Mouse (Mus musculus) cerebral cortex, adult 2 months (tissue): ENCODE results near the gene Col19a1.

Experiments used
- WGBS: fragments of 180-500 bp; shearing (Covaris S2); methylation state at CpG from one replicate; pipeline ENCODE4 v1.1.7; 2018; 5-methylcytosine and 5-hydroxymethylcytosine counted together

Gene Col19a1

DNA sequence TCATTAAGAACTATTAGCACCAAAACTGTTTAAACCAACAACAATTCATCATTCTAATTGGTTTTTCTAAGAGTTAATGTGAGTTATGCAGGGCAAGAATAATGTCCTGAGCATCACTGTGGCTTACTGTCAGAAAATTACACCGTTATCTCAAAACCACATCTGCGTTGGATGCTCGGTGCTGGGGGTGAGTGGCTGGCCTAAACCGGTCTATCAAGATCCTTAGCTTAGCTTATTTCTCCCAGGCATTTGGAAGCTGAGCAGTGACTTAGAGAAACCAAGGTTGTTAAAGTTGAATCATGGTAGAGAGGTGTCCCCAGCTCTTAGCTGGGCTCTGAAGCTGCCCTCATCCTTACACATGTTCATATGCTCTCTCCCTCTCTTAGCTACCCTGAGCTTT, 276.4 kb downstream of the Col19a1 start:
- WGBS: 92% methylated on average over 4 of the region's 4 CpGs

DNA sequence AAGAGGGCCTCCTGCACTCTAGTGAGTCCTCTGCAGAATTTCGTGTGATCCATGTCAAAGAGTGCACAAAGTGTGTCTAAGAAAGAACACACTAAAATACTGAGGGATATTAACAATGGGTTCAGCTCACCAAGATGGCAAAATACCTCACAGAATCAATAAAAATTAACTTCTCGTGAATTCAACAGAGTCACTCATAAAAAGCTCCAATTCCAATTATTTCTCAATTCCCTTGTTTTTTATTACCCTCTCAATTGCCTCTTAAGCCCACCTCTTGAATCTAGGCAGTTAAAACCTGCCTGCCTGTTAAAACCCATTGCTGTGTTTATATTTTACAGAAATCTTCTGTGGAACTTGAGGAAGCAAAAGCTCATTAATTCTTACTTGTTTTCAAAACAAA, 277.1 kb downstream of the Col19a1 start:
- WGBS: 59% methylated on average over 2 of the region's 2 CpGs

DNA sequence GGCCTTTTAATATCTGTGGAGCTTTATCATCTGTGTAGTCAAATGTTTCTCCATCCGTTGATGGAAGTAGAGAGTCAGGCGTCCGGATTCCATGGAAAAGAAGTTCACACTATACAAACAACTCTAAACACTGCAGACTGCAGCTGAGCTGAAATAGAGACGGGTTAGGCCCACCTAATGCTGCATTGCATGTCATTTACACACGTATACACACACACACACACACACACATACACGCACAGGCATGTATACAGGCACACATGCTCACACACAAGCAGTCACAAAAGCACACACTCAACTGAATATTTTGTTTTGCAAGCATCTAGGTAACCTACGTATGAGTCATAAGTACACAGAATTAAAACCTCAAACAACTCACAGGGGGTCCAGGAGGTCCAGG, 284.2 kb downstream of the Col19a1 start:
- WGBS: 76% methylated on average over 7 of the region's 7 CpGs

DNA sequence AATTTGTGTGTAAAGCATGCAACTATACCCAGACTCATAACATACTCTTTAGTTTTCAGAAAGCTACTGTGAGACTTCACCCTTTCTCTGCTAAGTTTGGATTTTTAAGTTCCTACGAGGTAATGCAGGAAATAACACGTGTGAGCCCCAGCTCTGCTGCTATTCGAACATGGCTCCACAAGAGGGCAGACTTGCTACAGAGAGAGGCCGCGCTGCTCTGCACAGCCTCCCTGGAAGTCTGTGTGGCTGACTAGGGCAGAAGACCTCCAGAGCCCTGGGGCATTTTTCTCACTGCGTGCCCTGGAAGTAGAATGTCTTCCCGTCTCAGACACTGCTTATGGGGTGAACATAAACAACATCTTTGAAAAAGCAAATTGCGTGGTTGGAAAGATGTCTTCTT, 284.6 kb downstream of the Col19a1 start:
- 18% methylated on average over 8 of the region's 8 CpGs for WGBS

DNA sequence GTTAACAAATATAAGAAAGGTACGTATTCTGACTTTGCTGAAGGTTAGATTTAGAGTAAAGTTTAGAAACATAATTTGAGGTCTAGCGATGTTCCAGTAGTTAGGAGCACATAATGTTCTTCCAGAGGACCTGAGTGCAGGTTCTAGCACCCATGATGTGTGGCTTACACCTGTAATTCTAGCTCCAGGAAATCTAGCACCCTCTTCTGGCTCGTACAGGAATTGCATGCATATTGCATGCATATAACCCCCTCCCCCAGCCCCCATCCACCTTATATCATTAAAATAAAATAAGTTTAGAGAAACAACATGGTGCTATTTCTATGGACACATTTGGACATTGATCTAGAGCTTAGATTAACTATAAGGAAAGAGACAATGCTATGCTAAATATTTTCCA, 286.6 kb downstream of the Col19a1 start:
- WGBS: 90% methylated on average over 3 of the region's 3 CpGs

DNA sequence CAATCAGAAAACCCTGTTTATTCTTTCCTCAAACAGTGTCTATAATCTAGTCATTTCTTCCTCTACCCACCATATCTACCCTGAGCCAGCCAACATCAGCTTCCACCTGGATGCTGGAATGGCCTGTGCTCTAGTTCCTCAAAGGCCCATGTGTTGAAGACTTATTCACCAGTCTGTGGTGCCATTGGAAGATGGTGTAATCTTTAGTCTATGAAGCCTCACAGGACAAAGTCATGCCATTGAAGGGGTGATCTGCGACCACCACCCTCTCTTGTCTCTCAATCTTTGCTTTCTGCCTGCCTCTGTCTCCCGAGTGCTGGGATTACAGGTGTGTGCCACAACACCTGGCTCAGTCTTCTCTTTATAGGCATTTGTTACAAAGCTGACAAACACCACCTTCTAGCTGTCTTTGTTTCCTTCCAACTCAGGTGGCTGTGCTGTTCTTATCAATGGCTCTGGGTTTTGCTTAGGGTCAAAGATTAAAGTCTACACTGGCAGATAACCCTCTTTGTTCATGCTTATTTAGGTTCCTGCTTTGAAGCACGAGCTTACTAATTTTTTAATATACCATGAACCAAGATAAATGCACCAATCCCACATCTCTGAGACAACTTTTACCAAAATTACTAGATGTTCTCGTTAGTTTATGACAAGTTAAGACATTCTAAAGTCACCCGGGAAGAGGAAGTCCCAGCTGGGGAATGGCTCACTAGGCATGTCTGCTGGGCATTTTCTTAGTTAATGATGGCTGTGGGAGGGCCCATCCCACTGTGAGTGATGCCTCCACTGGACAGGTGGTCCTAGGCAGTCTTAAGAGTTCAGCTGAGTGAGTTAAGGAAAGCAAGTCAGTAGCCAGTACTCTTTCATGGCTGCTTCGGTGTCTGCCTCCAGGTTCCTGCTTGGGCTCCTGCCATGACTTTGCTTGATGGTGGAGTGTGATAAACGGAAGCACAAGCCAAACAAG, 292.0 kb downstream of the Col19a1 start:
- WGBS: 84% methylated on average over 7 of the region's 7 CpGs

DNA sequence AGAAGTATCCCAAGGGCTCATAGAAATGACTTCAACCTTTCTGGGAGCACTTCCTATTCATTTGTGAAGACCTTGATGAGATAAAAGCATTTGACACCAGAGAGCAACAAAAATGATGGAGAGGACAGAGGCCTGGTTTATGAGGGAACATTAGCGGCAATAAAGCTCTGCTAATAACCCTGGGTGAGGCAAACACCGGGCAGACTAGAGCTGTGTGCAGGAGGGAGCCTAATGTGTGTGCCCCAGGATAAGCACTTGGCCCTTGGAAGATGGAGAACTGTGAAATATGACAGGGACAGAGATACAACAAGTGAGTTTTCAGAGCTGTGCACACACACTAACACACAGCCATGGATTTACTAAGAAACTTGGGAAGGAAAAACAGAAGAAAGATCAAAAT, 294.8 kb downstream of the Col19a1 start:
- 85% methylated on average over 2 of the region's 2 CpGs for WGBS

DNA sequence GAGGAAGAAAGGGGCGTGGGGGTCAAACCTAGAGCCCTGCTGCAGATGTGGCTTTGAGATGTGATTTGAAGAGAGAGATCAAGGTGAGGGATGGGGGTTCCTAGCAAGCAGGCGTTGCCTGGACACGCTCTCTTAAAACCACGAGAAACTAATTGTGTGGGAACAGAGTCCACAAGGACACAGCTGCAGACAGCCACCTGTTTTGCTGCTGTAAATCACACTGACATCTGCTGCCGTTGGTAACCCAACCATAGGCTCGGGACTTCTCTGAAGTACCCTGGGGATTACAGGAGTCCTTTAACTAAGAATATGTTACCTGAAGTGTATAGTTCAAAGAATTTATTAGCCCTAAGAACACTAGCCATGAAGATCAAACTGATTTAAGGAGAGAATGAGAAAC, 300.9 kb downstream of the Col19a1 start:
- WGBS: 84% methylated on average over 6 of the region's 6 CpGs

DNA sequence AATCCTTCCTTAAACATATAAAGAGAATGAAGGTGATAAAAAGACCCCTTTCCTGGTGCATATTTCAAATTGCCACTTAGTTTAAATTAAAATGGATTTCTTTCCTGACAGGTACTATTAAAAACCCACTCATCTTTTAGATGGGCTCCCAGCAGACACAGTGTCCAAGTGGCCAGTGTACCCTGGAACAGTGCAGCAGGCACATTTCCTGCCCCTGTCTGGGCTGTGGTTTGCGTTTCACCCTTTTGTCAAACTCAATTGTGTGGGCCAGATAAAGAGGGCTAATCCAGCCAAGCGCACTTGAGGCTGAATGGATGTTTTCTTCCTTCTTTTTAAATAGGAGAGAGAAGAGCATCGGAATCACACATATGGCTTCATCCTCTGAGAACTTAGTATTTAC, 320.2 kb downstream of the Col19a1 start:
- WGBS: 67% methylated on average over 3 of the region's 3 CpGs

DNA sequence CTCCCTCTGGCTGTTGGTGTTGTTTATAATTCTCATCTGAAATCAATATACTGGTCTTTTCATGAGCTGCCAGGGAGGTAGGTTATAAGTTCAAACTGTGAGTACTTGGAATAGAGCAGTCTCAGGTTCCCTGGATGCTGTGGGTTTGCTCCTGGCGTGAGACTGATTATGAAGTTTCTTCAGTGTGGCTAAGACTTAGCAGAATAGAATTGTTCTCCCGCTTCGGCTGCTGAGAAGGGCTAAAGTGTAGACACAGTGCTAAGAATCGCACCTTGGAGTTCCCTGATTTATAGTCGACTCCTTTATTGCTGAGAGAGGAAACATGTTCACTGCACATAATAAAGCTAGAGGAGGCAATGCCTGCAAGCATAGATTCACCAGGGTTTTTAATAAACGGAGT, 327.9 kb downstream of the Col19a1 start:
- 82% methylated on average over 6 of the region's 6 CpGs for WGBS

DNA sequence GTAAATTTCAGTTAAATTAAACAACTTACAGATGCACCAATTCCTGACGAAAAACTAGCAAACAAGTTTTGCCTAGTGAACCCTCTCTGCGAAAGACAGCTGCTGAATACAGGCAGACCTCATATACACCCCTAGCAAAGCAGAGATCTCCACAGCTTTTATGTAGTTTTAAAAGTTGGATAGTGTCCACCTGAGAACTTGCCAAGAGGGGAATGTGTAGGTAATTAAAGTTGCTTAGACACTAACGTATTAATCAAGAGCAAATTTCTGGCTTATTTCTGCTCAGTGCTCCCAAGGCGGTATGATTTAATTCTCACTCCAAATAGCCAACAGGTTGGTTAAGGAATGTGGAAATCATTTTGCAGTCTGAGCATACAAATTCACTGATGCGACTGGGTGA, 329.3 kb downstream of the Col19a1 start:
- 64% methylated on average over 5 of the region's 5 CpGs for WGBS

DNA sequence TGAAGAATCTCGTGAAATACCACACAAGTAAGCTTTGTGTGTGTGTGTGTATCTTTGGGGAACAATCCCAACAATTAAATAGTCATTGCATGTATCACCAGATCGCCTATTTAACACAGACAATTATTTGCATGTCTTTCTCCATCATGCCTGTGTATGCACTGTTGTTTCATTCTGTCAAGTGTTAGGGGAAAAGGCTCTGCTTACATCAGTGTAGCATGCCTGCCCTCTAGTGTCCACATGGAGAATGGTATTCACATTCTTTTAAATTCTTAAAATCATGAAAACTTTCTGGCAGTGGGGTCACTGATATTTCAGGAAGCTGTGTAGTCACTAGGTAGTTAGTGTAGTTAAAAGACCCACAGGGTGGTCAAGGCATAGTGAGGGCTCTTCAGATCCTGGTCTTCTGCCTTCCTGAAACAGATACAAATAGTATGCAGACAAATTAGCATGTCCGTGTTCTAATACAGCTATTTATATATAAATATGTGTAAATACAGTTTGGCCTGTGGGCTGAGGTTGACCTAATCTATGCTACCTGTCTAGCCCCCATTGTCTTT, 338.1 kb downstream of the Col19a1 start:
- 38% methylated on average over 3 of the region's 3 CpGs for WGBS

DNA sequence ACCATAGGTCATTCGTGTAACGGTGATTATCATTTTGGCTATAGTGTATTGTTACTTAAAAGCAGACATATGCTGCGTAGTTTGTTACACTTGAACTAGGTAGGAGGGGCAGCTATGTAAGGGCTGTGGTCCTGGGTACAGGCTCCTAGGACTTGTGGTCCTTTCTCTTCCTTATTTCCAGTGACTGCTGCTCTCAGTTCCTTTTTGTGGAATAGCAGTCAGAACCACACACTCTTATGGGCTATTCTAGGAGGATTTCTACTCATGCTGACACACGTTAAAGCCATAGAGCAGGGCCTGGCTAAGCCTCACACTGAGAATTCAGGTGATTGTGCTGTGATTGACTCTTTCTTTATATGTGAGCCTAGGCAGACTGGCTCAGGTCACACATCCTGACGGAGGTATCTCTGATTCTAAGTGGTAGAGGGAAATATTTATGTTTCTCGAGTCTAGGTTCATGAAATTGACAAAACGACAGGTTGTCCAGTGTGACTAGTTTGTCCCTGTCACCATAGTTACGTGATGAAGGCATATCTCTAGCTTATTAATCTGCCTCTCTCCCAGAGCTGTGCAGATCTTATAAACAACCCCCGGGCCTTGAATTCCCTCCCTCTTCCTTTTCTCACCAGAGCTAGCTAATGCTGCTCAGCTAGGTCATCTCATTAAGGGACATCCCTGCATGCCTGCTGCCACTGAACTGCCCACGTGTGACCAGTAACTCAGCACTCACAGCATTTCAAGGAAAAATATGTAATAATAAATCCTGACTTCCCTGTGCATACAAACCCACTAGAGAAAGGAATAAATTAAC, 338.8 kb downstream of the Col19a1 start:
- WGBS: 61% methylated on average over 10 of the region's 10 CpGs

DNA sequence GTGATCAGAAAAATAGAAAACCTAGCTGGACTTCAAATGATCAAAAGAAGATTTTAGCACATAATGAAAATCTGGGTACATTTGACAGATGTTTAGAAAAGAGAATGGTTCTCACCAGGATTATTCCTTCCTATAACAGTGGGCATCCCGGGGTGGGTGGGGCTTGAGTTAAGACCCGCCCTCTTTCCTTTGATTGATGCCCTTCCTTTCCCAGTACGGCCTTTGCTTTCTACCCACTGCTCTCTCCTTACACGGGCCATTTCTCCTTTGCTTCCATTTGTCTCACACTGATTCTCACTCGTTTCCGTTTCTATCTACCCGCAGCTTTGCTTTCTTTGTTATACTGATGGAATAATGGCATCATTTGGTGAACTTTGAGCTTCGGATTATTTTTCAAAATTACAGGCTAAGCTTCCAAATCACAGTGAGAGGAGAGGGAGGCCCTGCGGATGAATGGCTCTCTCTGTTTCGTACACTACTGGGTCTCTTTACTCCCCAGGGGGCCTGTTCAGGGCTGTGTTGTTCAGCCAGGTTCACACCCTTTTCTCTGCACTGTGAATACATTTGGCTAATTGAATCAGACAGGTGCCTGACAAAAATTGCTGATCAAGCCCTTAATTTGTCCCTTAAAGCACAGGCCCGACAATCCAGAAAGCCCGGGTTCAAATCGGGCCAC, 341.4 kb downstream of the Col19a1 start:
- 64% methylated on average over 13 of the region's 13 CpGs for WGBS

DNA sequence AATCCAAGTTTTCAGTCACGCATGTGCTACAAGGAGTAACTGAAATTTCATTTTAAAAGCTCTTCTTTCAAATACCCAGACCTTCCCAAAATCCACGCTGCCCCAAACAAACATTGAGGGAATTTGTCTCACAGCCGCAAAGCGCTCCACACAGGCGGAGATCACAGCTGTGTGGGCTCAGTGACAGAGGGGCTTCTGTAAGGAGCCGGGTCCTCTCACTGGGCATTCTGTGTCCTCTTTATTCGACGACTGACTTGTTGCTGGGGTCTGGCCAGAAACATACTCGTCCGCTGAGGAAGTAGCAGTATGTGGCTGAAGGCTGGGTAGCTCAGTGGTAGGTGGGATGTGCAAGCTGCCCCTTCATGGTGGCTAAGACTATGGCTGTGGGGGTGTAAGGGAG, 342.3 kb downstream of the Col19a1 start:
- WGBS: 63% methylated on average over 10 of the region's 10 CpGs

DNA sequence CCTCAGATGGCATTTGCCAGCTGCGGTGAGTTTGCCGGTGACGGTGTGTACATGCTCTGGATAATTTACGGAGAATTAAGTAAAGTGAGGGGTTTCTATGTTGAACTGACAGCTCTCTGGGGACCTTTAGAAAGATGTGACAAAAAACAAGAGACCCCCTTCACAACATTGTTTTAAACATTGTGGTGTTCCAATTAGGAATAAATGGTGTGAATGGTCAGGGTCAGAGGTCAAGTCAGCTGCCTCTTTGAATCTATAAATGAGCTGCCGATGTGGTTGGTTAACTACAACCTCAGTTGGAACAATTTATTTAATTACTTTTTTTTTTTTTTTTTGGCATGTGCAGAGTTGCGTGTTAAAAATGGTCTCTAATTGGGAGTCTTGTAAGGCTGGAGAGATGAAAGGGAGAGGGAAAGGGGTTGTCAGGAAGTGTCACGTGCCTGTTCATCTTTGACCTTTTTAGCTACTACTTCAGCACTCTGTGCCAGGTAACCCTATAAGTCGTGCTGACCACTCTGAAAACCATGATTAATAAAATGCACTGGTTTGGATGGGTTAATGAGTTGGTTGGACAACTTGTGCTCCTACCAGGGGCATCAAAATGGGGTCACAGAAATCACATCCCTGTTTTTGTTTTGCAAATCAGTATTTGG, 347.1 kb downstream of the Col19a1 start:
- 73% methylated on average over 8 of the region's 8 CpGs for WGBS

DNA sequence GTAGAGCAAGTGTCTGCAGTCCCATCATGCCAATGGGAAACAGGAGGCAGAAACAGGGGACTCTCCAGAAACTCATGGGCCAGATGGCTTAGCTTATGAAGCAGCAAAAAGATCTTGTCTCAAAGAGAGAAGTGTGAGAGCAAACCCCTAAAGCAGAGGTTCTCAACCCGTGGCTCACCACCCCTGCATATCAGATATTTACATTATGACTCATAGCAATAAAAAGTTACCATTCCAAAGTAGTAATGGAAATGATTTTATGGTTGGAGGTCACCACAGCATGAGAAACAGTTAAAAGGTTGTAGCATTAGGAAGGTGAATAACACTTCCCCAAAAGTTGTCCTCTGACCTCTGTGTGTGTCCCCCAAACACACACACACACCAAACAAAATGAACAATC, 350.9 kb downstream of the Col19a1 start:
- WGBS: 50% methylated on average over 1 of the region's 1 CpGs

DNA sequence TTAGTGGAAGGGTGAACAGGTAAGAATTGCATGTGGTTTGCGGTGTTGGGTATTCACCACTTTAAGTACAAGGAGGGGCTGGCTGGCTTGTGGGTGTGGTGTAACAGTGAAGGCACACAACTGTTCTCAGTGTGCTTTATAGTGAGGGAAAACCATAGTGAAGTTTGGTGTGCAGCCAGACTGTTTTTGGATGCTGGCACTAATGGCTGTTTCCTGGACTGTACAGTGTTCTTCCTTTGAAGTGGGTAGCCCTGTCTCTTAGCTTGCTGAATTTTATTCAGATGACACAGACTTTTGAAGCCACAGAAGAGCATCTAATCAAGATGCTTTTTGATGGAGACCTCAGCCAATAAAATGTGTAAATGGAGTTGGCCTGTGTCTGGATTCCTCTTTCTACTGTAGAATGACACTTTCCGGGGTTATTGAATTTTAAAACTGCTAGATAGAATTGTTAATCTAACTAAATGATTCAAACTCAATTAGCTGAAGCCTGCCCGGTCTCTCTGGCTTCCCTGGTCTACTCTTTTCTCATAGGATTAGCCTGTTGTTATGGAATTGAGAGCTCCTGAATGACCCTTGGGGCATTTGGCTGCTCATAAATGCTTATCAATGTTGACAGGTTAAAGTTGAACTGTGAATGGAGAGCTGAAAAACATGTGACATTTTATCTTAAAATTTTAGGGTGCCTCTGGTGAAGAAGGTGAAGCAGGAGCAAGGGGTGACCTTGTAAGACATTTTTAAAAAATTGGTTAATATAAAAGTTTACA, 355.6 kb downstream of the Col19a1 start:
- 74% methylated on average over 3 of the region's 3 CpGs for WGBS

DNA sequence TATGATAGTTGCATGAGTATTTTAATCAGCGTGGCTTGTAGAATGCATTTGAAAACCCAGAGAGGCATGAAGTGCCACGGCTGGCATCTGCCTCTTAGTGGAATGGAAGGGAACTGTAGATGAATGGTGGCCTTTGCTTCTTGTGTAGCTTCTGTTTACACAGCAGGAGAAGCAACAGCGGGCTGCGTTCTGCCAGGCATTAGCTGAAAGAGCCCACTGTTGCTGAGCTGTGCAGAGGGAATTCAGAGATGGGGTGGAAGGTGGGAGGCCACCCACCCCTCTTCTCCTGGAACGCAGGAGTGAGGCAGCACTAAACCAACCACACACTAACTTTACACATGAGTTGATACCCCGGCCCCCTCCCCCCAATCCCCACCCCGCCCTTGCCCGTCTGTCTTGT, 356.8 kb downstream of the Col19a1 start:
- WGBS: 20% methylated on average over 8 of the region's 8 CpGs

DNA sequence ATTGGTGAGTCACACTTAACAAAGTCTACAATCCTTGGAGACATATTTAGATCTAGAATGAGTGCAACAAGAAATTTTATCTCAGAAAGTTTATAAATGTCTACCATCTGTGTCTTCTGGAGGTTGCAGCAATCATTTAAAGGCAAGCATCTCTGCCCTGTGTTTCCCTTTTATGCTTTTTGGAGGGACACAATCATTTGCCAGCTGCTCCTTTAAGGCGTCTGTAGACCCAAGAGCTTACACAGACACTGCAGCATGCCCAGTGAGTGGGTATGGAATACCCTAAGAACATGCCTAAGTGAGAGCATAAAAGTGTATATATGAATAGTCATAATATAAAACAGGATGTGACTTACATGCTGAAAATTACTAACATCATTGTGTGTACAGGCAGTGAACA, 357.7 kb downstream of the Col19a1 start:
- 51% methylated on average over 1 of the region's 1 CpGs for WGBS
